Mouse (Mus musculus) mouse trophoblast stem cell (cell line): ENCODE data around the gene Sbf2.
"Not testable (repeated sequence)": the region's sequence is repeated elsewhere in the genome, so short reads cannot be mapped to it uniquely, and the experiment has no call there.

ENCODE experiments used
- in situ Hi-C, 2 experiments: fragments of 300-500 bp; cut with MseI, MboI; formaldehyde crosslinking; loops; 2 replicates in 1 of 2; 3 replicates in 1 of 2; pipeline ENCODE4 v1.15.1; 2025

Sbf2 gene

GRCm38 (mm10) chr7:110414276-110414675 lies 200.4 kb downstream of the Sbf2 start:
- in situ Hi-C loops, result no loop called here

GRCm38 (mm10) chr7:110402092-110402491 lies 212.6 kb downstream of the Sbf2 start:
- in situ Hi-C loops, result no loop called here

GRCm38 (mm10) chr7:110392576-110392975 lies 222.1 kb downstream of the Sbf2 start:
- in situ Hi-C loops, result no loop called here

GRCm38 (mm10) chr7:110391632-110392031 lies 223.1 kb downstream of the Sbf2 start:
- in situ Hi-C loops, result no loop called here

GRCm38 (mm10) chr7:110388889-110389288 lies 225.8 kb downstream of the Sbf2 start:
- in situ Hi-C loops, result not testable (repeated sequence)

- in situ Hi-C loops, result no loop called here
These were observed 227.2 kb downstream of the Sbf2 start for GRCm38 (mm10) chr7:110387565-110387964.

- in situ Hi-C loops, result no loop called here
These were observed 229.2 kb downstream of the Sbf2 start for GRCm38 (mm10) chr7:110385482-110385881.

GRCm38 (mm10) chr7:110384343-110384742 lies 230.4 kb downstream of the Sbf2 start:
- in situ Hi-C loops, result no loop called here

- in situ Hi-C loops, result no loop called here
These were observed 233.1 kb downstream of the Sbf2 start for GRCm38 (mm10) chr7:110381625-110382024.

GRCm38 (mm10) chr7:110379335-110379914 lies 235.3 kb downstream of the Sbf2 start:
- in situ Hi-C loops, result no loop called here

- in situ Hi-C loops, result no loop called here
These were observed 242.2 kb downstream of the Sbf2 start for GRCm38 (mm10) chr7:110372529-110372928.

GRCm38 (mm10) chr7:110362005-110362404 lies 252.7 kb downstream of the Sbf2 start:
- in situ Hi-C loops, result no loop called here

- in situ Hi-C loops, result no loop called here
These were observed 253.2 kb downstream of the Sbf2 start for GRCm38 (mm10) chr7:110361516-110361915.

- in situ Hi-C loops, result no loop called here
These were observed 255.3 kb downstream of the Sbf2 start for GRCm38 (mm10) chr7:110359391-110359790.

GRCm38 (mm10) chr7:110353971-110354370 lies 260.8 kb downstream of the Sbf2 start:
- in situ Hi-C loops, result no loop called here

- in situ Hi-C loops, result no loop called here
These were observed 267.5 kb downstream of the Sbf2 start for GRCm38 (mm10) chr7:110347250-110347649.

GRCm38 (mm10) chr7:110337601-110338000 lies 277.1 kb downstream of the Sbf2 start:
- in situ Hi-C loops, result no loop called here

GRCm38 (mm10) chr7:110325381-110326110 lies 289.2 kb downstream of the Sbf2 start:
- in situ Hi-C loops, result no loop called here

- in situ Hi-C loops, result no loop called here
These were observed 289.9 kb downstream of the Sbf2 start for GRCm38 (mm10) chr7:110324852-110325251.

GRCm38 (mm10) chr7:110321106-110321505 lies 293.6 kb downstream of the Sbf2 start:
- in situ Hi-C loops, result no loop called here

- in situ Hi-C loops, result no loop called here
These were observed 295.7 kb downstream of the Sbf2 start for GRCm38 (mm10) chr7:110318971-110319519.

- in situ Hi-C loops, result no loop called here
These were observed 297.3 kb downstream of the Sbf2 start for GRCm38 (mm10) chr7:110317412-110317811.

- in situ Hi-C loops, result no loop called here
These were observed 299.4 kb downstream of the Sbf2 start for GRCm38 (mm10) chr7:110315352-110315751.
